Mouse (Mus musculus) naive thymus-derived CD4-positive, alpha-beta T cell, adult 2 months (primary cell): Measurements from ENCODE around the gene Pcdh7.

Experiments
- DNase-seq: peaks from one replicate; pipeline ENCODE4 v3.0.0-alpha.2; 2011; ENCODE audit warnings: low read depth

Gene Pcdh7

GRCm38 (mm10) chr5:57803108-57803507 lies 85.3 kb downstream of the Pcdh7 start:
- DNase-seq = no peak

GRCm38 (mm10) chr5:57803890-57804289 lies 86.1 kb downstream of the Pcdh7 start:
- no peak for DNase-seq

GRCm38 (mm10) chr5:57807350-57807749 lies 89.6 kb downstream of the Pcdh7 start:
- DNase-seq = no peak

GRCm38 (mm10) chr5:57810641-57811040 lies 92.9 kb downstream of the Pcdh7 start:
- DNase-seq = no peak

GRCm38 (mm10) chr5:57815964-57816589 lies 98.3 kb downstream of the Pcdh7 start:
- no peak for DNase-seq

- no peak for DNase-seq
Observed at GRCm38 (mm10) chr5:57819788-57820187, 102.0 kb downstream of the Pcdh7 start.

GRCm38 (mm10) chr5:57821099-57821498 lies 103.3 kb downstream of the Pcdh7 start:
- DNase-seq = no peak

GRCm38 (mm10) chr5:57828437-57828836 lies 110.7 kb downstream of the Pcdh7 start:
- DNase-seq = no peak

GRCm38 (mm10) chr5:57837150-57837549 lies 119.4 kb downstream of the Pcdh7 start:
- no peak for DNase-seq

- DNase-seq = peak; percentile 7
Observed at GRCm38 (mm10) chr5:57841357-57842119, 123.8 kb downstream of the Pcdh7 start.

GRCm38 (mm10) chr5:57847500-57847899 lies 129.7 kb downstream of the Pcdh7 start:
- DNase-seq = no peak

GRCm38 (mm10) chr5:57850111-57850510 lies 132.3 kb downstream of the Pcdh7 start:
- no peak for DNase-seq

GRCm38 (mm10) chr5:57857316-57857715 lies 139.5 kb downstream of the Pcdh7 start:
- DNase-seq = peak; percentile 28

- no peak for DNase-seq
Observed at GRCm38 (mm10) chr5:57864254-57864653, 146.5 kb downstream of the Pcdh7 start.

GRCm38 (mm10) chr5:57865256-57865655 lies 147.5 kb downstream of the Pcdh7 start:
- DNase-seq = no peak

- no peak for DNase-seq
Observed at GRCm38 (mm10) chr5:57866097-57866496, 148.3 kb downstream of the Pcdh7 start.

- no peak for DNase-seq
Observed at GRCm38 (mm10) chr5:57867906-57868305, 150.1 kb downstream of the Pcdh7 start.

- DNase-seq = peak; percentile 48
Observed at GRCm38 (mm10) chr5:57868702-57869101, 150.9 kb downstream of the Pcdh7 start.

GRCm38 (mm10) chr5:57870727-57871126 lies 153.0 kb downstream of the Pcdh7 start:
- DNase-seq = no peak

GRCm38 (mm10) chr5:57884982-57885381 lies 167.2 kb downstream of the Pcdh7 start:
- no peak for DNase-seq

GRCm38 (mm10) chr5:57899018-57899614 lies 181.3 kb downstream of the Pcdh7 start:
- DNase-seq = no peak

- DNase-seq = no peak
Observed at GRCm38 (mm10) chr5:57907218-57907617, 189.5 kb downstream of the Pcdh7 start.

GRCm38 (mm10) chr5:57921140-57921539 lies 203.4 kb downstream of the Pcdh7 start:
- DNase-seq = no peak
